Mouse (Mus musculus): ENCODE measurements around the gene Dgkh.

DNA sequence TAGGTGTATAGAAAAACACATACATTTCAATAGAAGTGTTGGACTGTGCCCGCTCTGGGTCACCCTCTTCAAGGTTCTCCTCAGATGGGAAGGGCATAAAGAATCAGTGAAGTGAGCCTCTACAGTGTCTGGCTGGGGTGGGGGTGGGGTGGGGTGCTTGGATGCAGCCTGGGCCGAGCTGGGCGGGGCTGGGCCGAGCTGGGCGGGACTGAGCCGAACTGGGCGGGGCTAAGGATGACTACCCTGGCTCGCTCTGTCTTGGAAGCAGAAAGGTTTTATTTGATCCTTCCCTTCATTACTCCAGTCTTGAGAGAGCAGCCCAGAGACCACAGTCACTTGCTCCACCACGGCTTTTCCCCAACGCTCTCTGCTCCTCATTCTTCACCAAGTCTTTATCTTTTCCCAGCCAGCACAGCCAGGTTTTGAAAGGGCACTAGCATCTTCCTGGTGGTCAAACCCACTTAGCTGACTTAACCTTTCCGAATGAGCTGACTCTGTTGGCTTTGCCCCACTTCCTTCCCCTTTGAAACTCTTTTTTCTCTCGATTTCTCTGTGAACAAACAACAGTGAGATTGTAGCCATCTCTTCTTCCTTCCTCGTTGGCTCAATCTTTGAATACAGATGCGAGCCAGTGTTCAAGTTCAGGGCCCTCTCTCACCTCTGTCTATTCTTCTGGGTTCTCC, 15.5 kb upstream of the Dgkh start:
- no peak for TF ChIP-seq CTCF (IDR thresholded peaks at IDR 0.05; ENCODE audit: low read depth)
- no peak for TF ChIP-seq EP300 (IDR thresholded peaks at IDR 0.05; ENCODE audit: low read depth)

All from liver, postnatal 0 days (tissue).